Comparison of ENCODE assay signal across 8 mouse cellular contexts in the genomic region with DNA sequence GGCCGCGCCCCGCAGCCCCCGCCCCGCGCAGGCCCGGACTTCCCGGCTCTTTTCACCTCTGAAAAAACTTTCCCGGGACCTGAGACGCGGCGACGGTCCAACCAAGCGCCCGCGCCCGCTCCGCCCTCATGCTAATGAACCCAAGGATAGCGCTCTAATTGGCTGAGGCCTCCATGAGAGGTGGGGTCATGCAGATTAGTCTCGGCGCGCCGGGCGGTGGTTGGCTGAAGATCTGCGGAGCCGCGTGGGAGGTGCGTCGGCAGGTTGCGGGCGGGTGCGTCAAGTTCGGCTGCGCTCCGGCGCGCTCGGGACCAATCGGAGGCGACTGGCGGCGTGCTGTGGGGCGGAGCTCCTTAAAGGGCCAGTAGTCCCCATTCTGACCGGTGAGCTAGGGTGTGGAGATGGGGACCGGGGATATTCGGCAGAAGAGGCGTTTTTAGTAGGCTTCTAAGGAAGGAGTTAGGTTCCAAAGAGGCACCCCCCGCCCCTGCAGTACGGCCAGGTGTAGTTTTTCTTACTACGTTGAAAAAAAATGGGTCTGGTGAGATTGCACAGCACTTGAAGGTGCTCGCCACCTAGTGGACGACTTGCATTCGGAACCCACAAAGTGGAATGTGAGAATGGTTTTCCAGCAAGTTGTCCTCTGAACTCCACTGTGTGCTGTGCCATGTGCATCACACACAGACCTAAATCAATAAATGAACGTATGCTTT. TPM values are rescaled to one million over a fixed set of nuclear protein-coding genes. Genes with fewer than 3 reads are reported as not detected.
A peak's percentile ranks its signal among the peaks of the same experiment; 100 is the strongest.
DNase-seq lines count a peak whose midpoint lies in the region; ATAC-seq and TF ChIP-seq lines count a peak whose summit lies in the region.

A gene (minus strand): TSS at position 130 of the 713 bp plus-strand sequence.

- H3K27me3 ChIP-seq in forebrain, embryonic 10.5 days (ENCODE audit: poor library complexity, severe bottlenecking), result peaks cover 34% of the 10 kb centered on the region
- no peaks in the 10 kb centered on the region for H3K27me3 ChIP-seq in heart, embryonic 15.5 days
- peaks cover 3% of the 10 kb centered on the region; the same call in 1 of the 2 replicates for H3K27me3 ChIP-seq in liver, embryonic 14.5 days (ENCODE audit: control insufficient read depth, insufficient read depth, low read length)
- 0 out of 2 replicates have a peak, but pooled peaks cover 3% of the 10 kb centered on the region for H3K27me3 ChIP-seq in neural tube, embryonic 11.5 days (ENCODE audit: control insufficient read depth, insufficient read depth, low read length)
- no peaks in the 10 kb centered on the region for H3K27me3 ChIP-seq in stomach, postnatal 0 days (ENCODE audit: control insufficient read depth, insufficient read depth, low read length)

- no peak for TF ChIP-seq EP300 in liver, embryonic 14.5 days (IDR thresholded peaks at IDR 0.05; ENCODE audit: low read depth)
- no peak for TF ChIP-seq EP300 in stomach, postnatal 0 days (optimal IDR thresholded peaks at IDR 0.05)

- no peaks in the 10 kb centered on the region for H3K9me3 ChIP-seq in forebrain, embryonic 10.5 days
- H3K9me3 ChIP-seq in heart, embryonic 15.5 days (replicated peaks), result no peaks in the 10 kb centered on the region
- no peaks in the 10 kb centered on the region for H3K9me3 ChIP-seq in liver, embryonic 14.5 days (ENCODE audit: control insufficient read depth, low read length)
- H3K9me3 ChIP-seq in neural tube, embryonic 11.5 days (ENCODE audit: control insufficient read depth, low read length), result no peaks in the 10 kb centered on the region
- no peaks in the 10 kb centered on the region for H3K9me3 ChIP-seq in stomach, postnatal 0 days (ENCODE audit: control insufficient read depth, low read length)

- H3K4me1 ChIP-seq in forebrain, embryonic 10.5 days, result peaks cover 67% of the 10 kb centered on the region
- H3K4me1 ChIP-seq in heart, embryonic 15.5 days (replicated peaks), result peaks cover 43% of the 10 kb centered on the region
- peaks cover 40 to 43% of the 10 kb centered on the region in 2 experiments for H3K4me1 ChIP-seq in liver, embryonic 14.5 days (replicated peaks; ENCODE audit: control insufficient read depth in 2 of 2, insufficient read depth in 2 of 2, low read length in 1 of 2)
- H3K4me1 ChIP-seq in neural tube, embryonic 11.5 days (ENCODE audit: control insufficient read depth, insufficient read depth, low read length), result peaks cover 16% of the 10 kb centered on the region
- peaks cover 5% of the 10 kb centered on the region for H3K4me1 ChIP-seq in stomach, postnatal 0 days (replicated peaks; ENCODE audit: control insufficient read depth, insufficient read depth)

- peaks cover 33% of the 10 kb centered on the region for H3K36me3 ChIP-seq in forebrain, embryonic 10.5 days (replicated peaks)
- peaks cover 20% of the 10 kb centered on the region; the same call in 1 of the 2 replicates for H3K36me3 ChIP-seq in heart, embryonic 15.5 days
- H3K36me3 ChIP-seq in liver, embryonic 14.5 days (replicated peaks; ENCODE audit: control insufficient read depth, insufficient read depth, low read depth), result peaks cover 4% of the 10 kb centered on the region
- H3K36me3 ChIP-seq in neural tube, embryonic 11.5 days (ENCODE audit: control insufficient read depth, insufficient read depth, low read length), result no peaks in the 10 kb centered on the region; the same call in none of the 2 replicates
- no peaks in the 10 kb centered on the region for H3K36me3 ChIP-seq in stomach, postnatal 0 days (ENCODE audit: control insufficient read depth, insufficient read depth, low read length)

- H3K4me3 ChIP-seq in forebrain, embryonic 10.5 days, result peak within 1 kb of the TSS; percentile 97
- peak within 1 kb of the TSS; percentile 73 for H3K4me3 ChIP-seq in heart, embryonic 15.5 days
- peak within 1 kb of the TSS; percentile 79 to 84 for H3K4me3 ChIP-seq in liver, embryonic 14.5 days (ENCODE audit: insufficient read depth in 1 of 2, low read depth in 2 of 2, low read length in 2 of 2)
- peak within 1 kb of the TSS; percentile 94 for H3K4me3 ChIP-seq in neural tube, embryonic 11.5 days (ENCODE audit: low read depth, low read length)
- peak within 1 kb of the TSS; percentile 71 for H3K4me3 ChIP-seq in stomach, postnatal 0 days (ENCODE audit: low read depth, low read length)

- peak within 1 kb of the TSS; percentile 95 for H3K27ac ChIP-seq in forebrain, embryonic 10.5 days
- H3K27ac ChIP-seq in heart, embryonic 15.5 days, result peak within 1 kb of the TSS; percentile 83
- H3K27ac ChIP-seq in liver, embryonic 14.5 days, result peak within 1 kb of the TSS; percentile 80
- H3K27ac ChIP-seq in neural tube, embryonic 11.5 days (ENCODE audit: low read depth, low read length), result peak within 1 kb of the TSS; percentile 11; the same call in 1 of the 2 replicates
- H3K27ac ChIP-seq in stomach, postnatal 0 days (replicated peaks), result peak within 1 kb of the TSS; percentile 91

- H3K9ac ChIP-seq in heart, embryonic 15.5 days, result peak within 1 kb of the TSS; percentile 90
- H3K9ac ChIP-seq in liver, embryonic 14.5 days (replicated peaks), result peak within 1 kb of the TSS; percentile 93
- peak within 1 kb of the TSS; percentile 87 for H3K9ac ChIP-seq in neural tube, embryonic 11.5 days (ENCODE audit: low read length)
- peak within 1 kb of the TSS; percentile 82 for H3K9ac ChIP-seq in stomach, postnatal 0 days (ENCODE audit: low read length)

- ATAC-seq in heart, embryonic 15.5 days (replicated peaks; ENCODE audit: insufficient number of reproducible peaks, insufficient read depth, low FRiP score, low read depth), result peak; percentile 94
- ATAC-seq in liver, embryonic 14.5 days (ENCODE audit: insufficient read depth), result peak; percentile 90
- peak; percentile 96 for ATAC-seq in neural tube, embryonic 11.5 days (ENCODE audit: insufficient read depth, low FRiP score, low TSS enrichment)
- peak; percentile 93 for ATAC-seq in stomach, postnatal 0 days (ENCODE audit: low FRiP score, low TSS enrichment)

- WGBS in forebrain, embryonic 10.5 days, result under 1% methylated on average over 53 of the region's 54 CpGs
- under 1% methylated on average over 54 of the region's 54 CpGs for WGBS in heart, embryonic 15.5 days
- WGBS in liver, embryonic 14.5 days (ENCODE audit: insufficient replicate concordance), result under 1% methylated on average over 54 of the region's 54 CpGs
- WGBS in neural tube, embryonic 11.5 days, result 1% methylated on average over 54 of the region's 54 CpGs
- under 1% methylated on average over 49 of the region's 54 CpGs for WGBS in stomach, postnatal 0 days

- TF ChIP-seq CTCF in liver, embryonic 14.5 days (IDR thresholded peaks at IDR 0.05; ENCODE audit: low read depth), result peak; percentile 96
- TF ChIP-seq CTCF in stomach, postnatal 0 days (IDR thresholded peaks at IDR 0.05; ENCODE audit: low read depth), result peak; percentile 91

- H3K4me2 ChIP-seq in heart, embryonic 15.5 days, result peak within 1 kb of the TSS; percentile 73
- H3K4me2 ChIP-seq in liver, embryonic 14.5 days (ENCODE audit: low read depth), result peak within 1 kb of the TSS; percentile 79
- peak within 1 kb of the TSS; percentile 74 for H3K4me2 ChIP-seq in neural tube, embryonic 11.5 days (ENCODE audit: low read depth)
- H3K4me2 ChIP-seq in stomach, postnatal 0 days (replicated peaks; ENCODE audit: low read depth), result peak within 1 kb of the TSS; percentile 90

- peak; percentile 96 to 98 for DNase-seq in CD8-positive naive resting alpha-beta T cell, adult 2 months (ENCODE audit: low read depth in 2 of 2, low spot score in 2 of 2)
- peak; percentile 97 for DNase-seq in c-Kit-positive CD71-negative TER-119-negative erythroid progenitor cells, embryonic 14.5 days (ENCODE audit: low read depth)
- DNase-seq in forebrain, embryonic 10.5 days (ENCODE audit: extremely low spot score, low spot score), result peak; percentile 100
- DNase-seq in kidney, postnatal 25 days, result peak; percentile 100
- peak; percentile 99 for DNase-seq in liver, embryonic 14.5 days (ENCODE audit: low read depth in 3 of 3, low spot score in 3 of 3)
- peak; percentile 99 for DNase-seq in neural tube, embryonic 11.5 days (ENCODE audit: low spot score)
- peak; percentile 99 for DNase-seq in stomach, postnatal 0 days (ENCODE audit: low spot score)

RNA-seq across cellular contexts. Expression of the gene that starts here (rescaled TPM):
- polyA plus RNA-seq in forebrain, embryonic 10.5 days (2016; fragmentation: Nextera tagmentation; extraction: Ambion mirVana), result 101 and 108 TPM in 2 replicates
- 82.8 and 83.4 TPM in 2 replicates for polyA plus RNA-seq in heart, embryonic 15.5 days (2015; fragmentation: Nextera tagmentation; extraction: Ambion mirVana)
- 20.6 and 24.9 TPM in 2 replicates for polyA plus RNA-seq in liver, embryonic 14.5 days (2012; rRNA removed)
- 20.3 and 23.7 TPM in 2 replicates for polyA plus RNA-seq in liver, embryonic 14.5 days (2014; fragmentation: Nextera tagmentation; extraction: Ambion mirVana)
- polyA plus RNA-seq in neural tube, embryonic 11.5 days (2014; fragmentation: Nextera tagmentation; extraction: Ambion mirVana), result 104 and 110 TPM in 2 replicates
- 72.2 and 77.9 TPM in 2 replicates for polyA plus RNA-seq in stomach, postnatal 0 days (2015; fragmentation: Nextera tagmentation; extraction: Ambion mirVana)

Comparison
In these comparisons a context has a peak if more than half of its experiments do, and no peak if none do; other contexts are left out.
1. Peak in every context shown above with its lines: DNase-seq, ATAC-seq, H3K4me3 ChIP-seq and H3K27ac ChIP-seq.
2. H3K27ac ChIP-seq: peak in every context shown above with its lines; median percentile 95 in forebrain, embryonic 10.5 days; 91 in stomach, postnatal 0 days; 83 in heart, embryonic 15.5 days; 80 in liver, embryonic 14.5 days; 11 in neural tube, embryonic 11.5 days.